Mouse (Mus musculus) ES-E14 (cell line): Measurements from ENCODE around the gene Gmppb. TPM values are rescaled to one million over a fixed set of nuclear protein-coding genes. Genes with fewer than 3 reads are reported as not detected.

Experiments used
- DNase-seq: peaks from one replicate; pipeline ENCODE4 v3.0.0-alpha.2; 2013; ENCODE audit warnings: low read depth, low spot score
- H3K27ac ChIP-seq: 2 replicates; pipeline ENCODE4 v1.5.1; 2012; ENCODE audit warnings: low read depth, mild to moderate bottlenecking, low read length, moderate library complexity, mixed read lengths; ENCODE audit not compliant: poor library complexity, insufficient read depth, severe bottlenecking
- H3K36me3 ChIP-seq: 2 replicates; pipeline ENCODE4 v1.6.1; 2012; ENCODE audit warnings: mild to moderate bottlenecking, low read length, moderate library complexity, mixed read lengths; ENCODE audit not compliant: control insufficient read depth, poor library complexity, insufficient read depth, severe bottlenecking
- H3K4me1 ChIP-seq, 2 experiments: fragments of 150-350 bp in 1 of 2; sonication (generic) in 1 of 2; 2 replicates each; pipeline ENCODE4 v1.6.1; 2012; ENCODE audit warnings: low read length in 2 of 2, mild to moderate bottlenecking in 1 of 2, mixed read lengths in 1 of 2; ENCODE audit not compliant: control insufficient read depth in 2 of 2, insufficient read depth in 2 of 2, poor library complexity in 1 of 2
- H3K4me3 ChIP-seq, 2 experiments: fragments of 150-350 bp in 1 of 2; sonication (generic) in 1 of 2; 2 replicates each; pipeline ENCODE4 v1.5.1; 2012; ENCODE audit warnings: low read length in 2 of 2, low read depth in 1 of 2, mild to moderate bottlenecking in 1 of 2, mixed read lengths in 1 of 2; ENCODE audit not compliant: insufficient read depth in 1 of 2, poor library complexity in 1 of 2, severe bottlenecking in 1 of 2
- H3K9ac ChIP-seq: 2 replicates; pipeline ENCODE4 v1.6.1; 2012; ENCODE audit warnings: low read depth, mild to moderate bottlenecking, low read length, mixed read lengths; ENCODE audit not compliant: poor library complexity, insufficient read depth, severe bottlenecking
- H3K9me3 ChIP-seq: fragments of 150-350 bp; sonication (generic); 2 replicates; pipeline ENCODE4 v1.6.1; 2012; ENCODE audit warnings: low read depth, mild to moderate bottlenecking, low read length; ENCODE audit not compliant: control insufficient read depth, insufficient read depth
- CHD2 ChIP-seq: IDR thresholded peaks from 2 replicates; pipeline ENCODE4 v1.6.1; 2014; ENCODE audit warnings: mild to moderate bottlenecking, low read depth, low read length, inconsistent platforms
- HCFC1 ChIP-seq: IDR thresholded peaks from 2 replicates; pipeline ENCODE4 v1.6.1; 2012; ENCODE audit warnings: low read length, inconsistent platforms, borderline replicate concordance; ENCODE audit not compliant: insufficient read depth
- MAFK ChIP-seq: IDR thresholded peaks from 2 replicates; pipeline ENCODE4 v1.6.1; 2014; ENCODE audit warnings: mild to moderate bottlenecking, low read depth, low read length, inconsistent platforms; ENCODE audit not compliant: insufficient read depth
- ZC3H11A ChIP-seq: IDR thresholded peaks from 2 replicates; pipeline ENCODE4 v1.6.1; 2012; ENCODE audit warnings: low read depth, mild to moderate bottlenecking, inconsistent platforms, low read length, borderline replicate concordance
- ZNF384 ChIP-seq: IDR thresholded peaks from 2 replicates; pipeline ENCODE4 v1.6.1; 2012; ENCODE audit warnings: low read depth, low read length, inconsistent platforms
- in situ Hi-C, 2 experiments: fragments of 600-800 bp; cut with MboI; formaldehyde crosslinking; loops; one replicate each; pipeline ENCODE4 v1.15.1; 2025; ENCODE audit warnings: low sequenced_read_pairs in 2 of 2, inconsistent platforms in 1 of 2; ENCODE audit not compliant: unreplicated experiment in 2 of 2
- total RNA-seq: library from RNA; depleted of rRNA; stranded (reverse); fragments of 300-350 nt; gene quantifications from 2 replicates; pipeline ENCODE4 v1.2.3, GENCODE M21; 2012

The Gmppb gene
- total RNA-seq, 1 experiment = 28.3 TPM

DNA sequence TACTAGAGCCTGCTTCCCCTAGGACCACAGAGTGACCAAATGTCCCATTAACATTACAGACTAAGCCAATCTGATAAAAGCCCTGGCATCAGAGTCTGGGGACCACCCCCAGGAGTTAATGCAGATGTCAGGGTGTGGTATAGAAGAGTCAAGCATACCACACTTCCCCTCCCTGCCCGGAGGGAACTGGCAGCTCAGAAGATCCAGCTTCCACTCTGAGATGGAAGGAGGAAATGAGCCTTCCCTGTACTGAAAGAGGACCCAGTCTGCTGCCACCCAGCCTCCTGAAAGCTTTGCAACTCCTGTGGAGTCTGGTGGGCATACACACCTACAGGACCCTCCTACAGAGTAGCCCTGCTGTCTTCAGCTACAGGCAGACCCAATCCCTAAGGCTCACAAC, 6.0 kb downstream of the Gmppb start:
- H3K4me1 ChIP-seq = peaks cover 0 to 13% of the 10 kb centered on the region in 2 experiments; a peak in 3 of 4 replicates
- peaks cover 24% of the 10 kb centered on the region; the same call in 1 of the 2 replicates for H3K36me3 ChIP-seq
- TF ChIP-seq CHD2 (no peak), ZC3H11A (no peak), ZNF384 (no peak), HCFC1 (no peak), MAFK (no peak)
- no peak overlapping the region for H3K4me3 ChIP-seq
- no peak for DNase-seq
- no peaks in the 10 kb centered on the region for H3K9me3 ChIP-seq
- no peak overlapping the region for H3K9ac ChIP-seq
- H3K27ac ChIP-seq = no peak overlapping the region
- in situ Hi-C loops = no loop called here

DNA sequence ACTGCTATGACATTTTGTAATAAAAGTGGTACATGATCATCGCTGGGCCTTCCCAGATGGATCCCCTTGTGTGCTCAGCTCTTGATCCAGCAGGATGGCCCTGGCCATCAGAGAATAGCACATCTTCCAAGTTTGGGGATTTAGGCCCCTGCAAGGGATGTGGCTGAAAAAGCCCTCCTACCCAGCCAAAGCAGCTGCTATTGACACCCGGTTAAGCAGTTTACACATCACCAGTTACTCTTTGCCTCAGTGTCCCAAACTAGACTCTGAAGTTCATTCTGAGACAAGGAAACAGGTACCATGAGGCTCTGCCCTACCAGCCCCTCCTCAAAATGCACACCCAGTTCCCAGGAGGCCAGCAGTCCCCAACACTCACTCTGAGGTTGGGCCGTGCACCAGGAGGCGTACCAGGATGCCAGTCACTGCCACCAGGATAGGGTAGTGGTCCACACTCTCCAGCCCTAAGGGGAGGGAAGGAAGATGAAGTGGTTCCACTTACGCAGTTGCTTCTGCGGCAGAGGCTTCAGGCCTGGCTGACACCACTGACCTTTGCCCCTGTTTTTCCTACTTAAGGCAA, 6.7 kb downstream of the Gmppb start:
- DNase-seq = no peak
- in situ Hi-C loops = no loop called here
- Histone ChIP-seq H3K9ac (no peak overlapping the region), H3K4me1 (peaks cover 0 to 13% of the 10 kb centered on the region in 2 experiments; a peak in 3 of 4 replicates), H3K4me3 (no peak overlapping the region), H3K36me3 (peaks cover 18% of the 10 kb centered on the region; the same call in 1 of the 2 replicates), H3K9me3 (no peaks in the 10 kb centered on the region), H3K27ac (no peak overlapping the region)
- TF ChIP-seq ZNF384 (no peak), HCFC1 (no peak), MAFK (no peak), CHD2 (no peak), ZC3H11A (no peak)

DNA sequence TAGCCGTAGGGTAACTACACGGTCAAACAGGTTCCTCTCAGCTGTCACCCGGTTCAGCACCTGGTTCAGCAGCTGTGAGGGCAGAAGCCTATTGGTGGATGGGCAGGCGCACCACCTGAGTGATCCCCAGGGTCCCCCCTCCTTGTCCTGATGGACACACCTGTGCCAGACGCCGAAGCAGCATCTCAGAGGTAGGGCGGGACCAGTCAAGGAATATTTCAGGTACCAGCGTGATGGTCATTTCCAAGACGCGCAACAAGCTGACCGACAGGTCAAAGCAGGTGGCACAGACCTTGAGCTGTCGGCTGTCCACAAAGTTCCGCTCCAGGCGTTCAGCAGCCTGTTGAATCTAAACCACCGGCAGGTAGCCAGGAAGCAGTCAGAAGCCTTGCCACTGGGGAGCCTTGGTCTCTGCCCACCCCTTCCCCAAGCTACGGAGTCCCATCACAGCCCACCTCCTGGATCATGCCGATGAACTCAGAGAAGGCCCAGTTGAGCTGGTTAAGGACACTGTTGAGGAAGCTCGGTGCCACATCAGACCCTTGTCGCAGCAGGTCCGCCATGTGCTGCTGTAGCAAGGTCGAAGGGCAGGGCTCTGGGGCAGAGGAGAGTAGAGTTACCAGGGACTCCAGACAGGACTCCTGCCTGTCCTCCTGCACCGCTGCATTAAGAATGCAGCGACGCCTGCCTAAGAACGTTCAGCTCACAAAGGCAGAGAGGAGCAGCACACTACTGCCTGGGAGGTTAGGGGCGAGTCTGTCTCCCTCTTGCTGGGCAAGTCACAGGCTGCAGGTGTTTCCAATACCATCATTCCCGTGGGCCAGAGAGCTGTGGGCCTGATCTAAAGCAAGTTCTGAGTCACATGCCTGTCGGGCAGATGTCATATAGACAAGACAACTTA, 7.6 kb downstream of the Gmppb start:
- in situ Hi-C loops = no loop called here
- Histone ChIP-seq H3K9me3 (no peaks in the 10 kb centered on the region), H3K4me1 (peaks cover 0 to 13% of the 10 kb centered on the region in 2 experiments; a peak in 3 of 4 replicates), H3K9ac (no peak overlapping the region), H3K36me3 (peaks cover 10% of the 10 kb centered on the region; the same call in 1 of the 2 replicates), H3K4me3 (no peak overlapping the region), H3K27ac (no peak overlapping the region)
- DNase-seq = no peak
- TF ChIP-seq HCFC1 (no peak), ZC3H11A (no peak), CHD2 (no peak), MAFK (no peak), ZNF384 (no peak)

DNA sequence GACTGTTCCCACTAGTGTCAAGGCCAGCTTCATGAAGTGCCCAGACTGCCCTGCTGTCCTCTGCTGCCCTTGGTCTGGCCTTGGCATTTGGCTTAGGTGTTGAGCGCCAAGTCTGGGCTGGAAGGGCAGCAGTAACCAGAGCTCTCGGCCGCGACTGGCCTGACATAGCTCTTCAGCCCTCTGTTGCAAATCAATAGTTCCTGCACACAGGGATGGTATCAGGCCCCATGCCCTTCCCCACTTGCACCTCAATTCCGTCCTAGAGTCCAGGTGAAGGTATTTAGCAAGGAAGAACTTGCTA, 8.2 kb downstream of the Gmppb start:
- Histone ChIP-seq H3K9ac (no peak overlapping the region), H3K9me3 (no peaks in the 10 kb centered on the region), H3K4me1 (peaks cover 0 to 13% of the 10 kb centered on the region in 2 experiments; a peak in 3 of 4 replicates), H3K27ac (no peak overlapping the region), H3K4me3 (no peak overlapping the region), H3K36me3 (peaks cover 4% of the 10 kb centered on the region; the same call in 1 of the 2 replicates)
- TF ChIP-seq MAFK (no peak), CHD2 (no peak), ZNF384 (no peak), HCFC1 (no peak)
- in situ Hi-C loops = no loop called here
- DNase-seq = no peak
